Mouse (Mus musculus) heart, adult 11 months (tissue): ENCODE data around the gene Magi3.

Source experiments
- DNase-seq: peaks from one replicate; pipeline ENCODE4 v3.0.0; 2022

Magi3 gene

DNA sequence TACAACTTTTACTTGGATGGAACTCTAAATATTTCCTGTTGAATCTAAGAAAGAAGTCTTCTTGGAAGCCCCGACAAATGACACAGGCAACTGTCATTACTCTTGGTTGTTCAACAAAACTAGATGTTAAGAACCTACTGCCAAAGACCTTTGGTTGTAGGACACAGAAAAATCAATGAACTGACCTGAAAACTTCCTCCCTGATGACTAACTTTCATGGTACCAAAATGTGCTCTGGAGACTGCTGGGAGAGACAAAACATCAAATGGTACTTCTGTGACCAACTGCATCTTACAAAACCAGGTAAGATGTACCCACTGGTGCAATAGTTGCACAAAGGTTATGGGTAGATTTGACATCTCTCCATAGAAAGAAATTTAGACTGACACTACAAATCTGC, 30.9 kb downstream of the Magi3 start:
- DNase-seq: no peak

DNA sequence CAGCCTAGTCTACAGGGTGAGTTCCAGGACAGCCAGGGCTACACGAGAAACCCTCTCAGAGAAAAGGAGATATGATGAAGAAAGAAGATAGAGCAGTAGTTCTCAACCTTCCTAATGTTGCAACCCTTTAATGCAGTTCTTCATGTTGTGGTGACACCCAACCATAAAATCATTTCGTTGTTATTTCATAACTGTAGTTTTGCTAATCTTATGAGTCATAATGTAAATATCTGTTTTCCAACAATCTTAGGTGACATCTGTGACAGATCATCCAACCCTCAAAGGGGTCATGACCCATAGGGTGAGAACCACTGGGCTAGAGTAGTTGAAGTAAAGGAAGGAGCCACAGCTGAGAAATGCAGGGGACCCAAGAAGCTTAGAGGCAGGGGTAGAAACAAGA, 35.9 kb downstream of the Magi3 start:
- no peak for DNase-seq

DNA sequence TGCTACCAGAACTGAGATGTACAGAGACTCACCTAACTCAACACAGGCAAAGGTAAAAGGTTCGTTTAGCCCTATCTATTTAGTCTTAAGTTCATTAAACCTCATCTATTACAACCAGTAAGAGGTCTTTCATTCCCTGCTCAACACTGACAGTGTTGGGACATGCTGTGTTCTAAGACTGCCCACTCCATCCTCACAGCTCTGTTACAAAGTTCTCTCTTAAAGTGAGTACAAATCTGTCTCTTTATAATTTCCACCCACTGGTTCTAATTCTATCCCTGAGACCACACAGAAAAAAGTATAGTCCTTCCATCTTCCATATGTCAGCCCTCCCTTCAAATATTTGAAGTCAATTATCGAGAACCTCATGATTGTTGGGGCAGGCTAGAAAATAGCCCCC, 36.5 kb downstream of the Magi3 start:
- no peak for DNase-seq

DNA sequence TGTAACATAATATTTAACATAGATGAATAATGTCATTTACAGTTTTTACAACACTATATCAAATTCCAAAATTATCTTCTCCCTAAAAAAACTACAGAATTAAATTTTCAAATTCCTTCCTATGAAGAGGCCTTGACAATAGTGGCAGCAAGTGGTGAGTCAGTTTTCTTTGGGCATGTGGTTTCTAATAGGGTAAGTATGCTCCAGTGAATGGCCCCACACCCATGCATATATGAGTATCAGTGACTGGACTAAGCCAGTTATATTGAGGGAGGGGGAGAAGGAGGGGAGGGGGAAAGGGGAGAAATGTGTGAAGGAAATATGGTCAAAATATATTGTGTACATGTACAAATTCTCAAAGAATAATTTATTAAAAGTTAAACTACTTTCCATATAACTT, 37.5 kb downstream of the Magi3 start:
- DNase-seq: no peak

DNA sequence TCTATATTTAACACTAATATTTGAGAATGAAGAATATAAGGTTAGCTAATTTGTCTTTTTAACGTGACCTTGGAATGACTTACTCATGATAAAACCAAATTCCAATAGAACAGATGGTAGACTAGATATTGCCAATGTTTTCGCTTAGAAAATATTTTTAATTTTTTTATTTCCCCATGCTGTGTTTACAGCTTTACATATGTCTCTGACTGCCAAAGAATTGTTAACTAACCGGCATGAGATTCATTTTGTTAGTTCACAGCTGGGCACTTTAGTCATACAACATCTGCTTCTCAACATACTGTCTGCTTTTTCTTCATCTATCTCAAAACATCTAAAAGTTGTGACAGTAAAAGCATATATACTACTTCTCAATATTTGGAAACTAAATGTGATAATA, 58.8 kb downstream of the Magi3 start:
- no peak for DNase-seq

DNA sequence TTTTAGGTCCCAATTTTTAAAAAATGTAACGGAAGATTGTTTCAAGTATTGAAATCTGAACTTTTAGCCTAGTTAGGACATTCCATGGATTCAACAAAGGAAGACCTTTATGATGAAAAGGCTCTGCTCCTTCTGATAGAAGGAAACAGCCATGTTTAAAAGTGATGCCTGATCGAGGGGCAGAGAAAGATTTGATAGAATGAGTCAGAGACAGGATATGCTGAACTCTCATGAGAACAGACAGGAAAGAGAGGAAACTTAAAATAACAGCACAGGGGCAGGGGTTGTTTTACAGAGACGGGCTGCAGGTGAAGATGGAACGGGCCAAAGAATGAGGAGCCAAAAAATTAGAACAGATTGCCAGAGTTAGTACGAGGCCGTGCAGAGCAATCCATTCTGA, 59.6 kb downstream of the Magi3 start:
- no peak for DNase-seq

DNA sequence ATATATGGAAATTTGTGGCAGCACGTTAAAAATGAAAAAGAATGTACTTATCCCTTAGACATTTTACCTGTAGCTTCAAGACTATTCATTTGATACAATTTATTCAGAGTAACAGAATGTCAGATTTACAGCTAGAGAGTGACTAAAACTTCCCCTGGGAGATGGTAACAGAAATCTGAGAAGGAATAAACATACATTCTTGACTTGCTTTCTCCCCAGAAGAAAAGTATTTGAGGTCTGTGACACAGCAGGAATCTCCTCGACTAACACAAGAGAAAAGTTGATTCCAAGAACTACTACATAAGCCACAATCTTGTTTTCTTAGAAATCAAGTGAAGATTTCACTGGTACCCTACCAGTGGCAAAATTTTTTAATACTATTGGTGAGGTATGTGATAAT, 70.0 kb downstream of the Magi3 start:
- no peak for DNase-seq

DNA sequence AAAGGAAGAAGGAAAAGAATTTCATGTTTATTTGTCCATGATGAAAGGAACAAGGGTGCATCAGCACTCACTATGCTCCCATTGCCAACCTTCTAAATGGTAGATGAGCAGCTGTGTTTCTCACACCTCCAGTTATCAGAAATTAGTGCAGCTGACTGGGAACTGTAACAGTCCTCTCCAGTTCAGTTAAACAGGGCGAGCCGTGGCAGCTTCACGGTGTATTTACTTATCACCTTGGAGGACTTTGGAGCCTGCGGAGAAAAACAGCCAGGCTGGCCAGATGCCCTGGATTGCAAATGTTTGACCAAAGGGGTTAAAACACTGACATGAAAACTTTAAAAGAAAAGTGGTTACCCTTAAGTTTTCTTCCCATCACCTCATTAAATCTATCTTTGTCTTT, 77.8 kb downstream of the Magi3 start:
- DNase-seq: peak; percentile 89

DNA sequence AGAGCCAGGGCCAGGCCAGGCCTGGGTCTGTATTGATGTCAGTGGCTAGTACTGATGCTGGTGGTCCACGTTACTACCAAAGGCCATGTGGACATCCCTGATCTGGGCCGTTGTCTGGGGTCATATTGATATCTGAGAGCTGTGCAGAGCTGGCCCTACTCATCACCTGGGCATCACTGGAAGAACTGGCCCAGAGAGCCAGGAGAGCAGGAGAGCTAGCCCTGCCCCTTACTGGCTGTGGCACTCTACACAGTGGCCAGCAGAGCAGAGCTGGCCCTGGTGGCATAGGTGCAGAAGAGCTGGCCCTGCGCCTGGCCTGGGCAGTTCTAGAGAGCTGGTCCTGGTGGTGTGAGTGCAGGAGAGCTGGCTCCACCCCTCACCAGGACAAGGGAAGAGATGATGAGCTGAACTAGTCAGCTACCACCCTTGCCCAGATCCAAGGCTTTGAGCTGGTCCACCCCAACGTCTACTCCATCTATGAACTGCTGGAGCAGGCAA, 81.2 kb downstream of the Magi3 start:
- DNase-seq: peak; percentile 90

DNA sequence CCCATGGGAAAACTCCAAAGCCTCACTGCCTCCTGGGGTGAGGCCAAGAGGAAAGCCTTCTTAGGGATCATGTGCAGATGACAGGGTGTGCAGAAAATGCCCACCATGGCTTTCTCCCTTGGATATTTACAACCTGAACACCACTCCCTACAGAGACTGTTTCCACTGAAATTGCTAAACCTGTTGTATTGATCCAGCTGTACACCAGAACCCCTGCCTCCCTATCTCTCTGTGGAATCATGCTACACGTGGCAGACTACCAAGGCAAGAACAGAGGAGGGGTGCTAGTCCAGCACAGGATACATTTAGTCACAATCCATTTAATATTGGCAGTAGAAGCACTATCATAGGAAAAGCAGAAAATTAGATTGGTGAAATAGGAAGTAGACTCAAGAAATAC, 94.5 kb downstream of the Magi3 start:
- no peak for DNase-seq

DNA sequence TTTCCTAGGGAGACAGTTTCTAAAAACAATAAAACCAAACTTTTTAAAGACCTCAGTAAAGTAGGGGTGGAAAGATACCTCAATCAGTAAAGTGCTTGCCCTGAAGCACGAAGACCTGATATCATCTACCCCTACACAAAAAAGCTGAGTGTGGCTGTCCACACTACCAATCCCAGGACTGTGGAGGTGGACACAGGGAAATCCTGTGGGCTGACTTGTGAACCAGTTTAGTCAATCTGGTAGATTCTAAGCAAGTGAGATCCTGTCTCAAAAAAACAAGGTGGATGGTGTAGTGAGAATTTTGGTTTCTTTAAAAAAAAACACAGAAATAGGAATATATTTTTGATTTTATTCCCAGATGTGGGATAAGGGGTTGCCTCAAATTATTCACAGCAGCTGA, 96.3 kb downstream of the Magi3 start:
- DNase-seq: no peak

DNA sequence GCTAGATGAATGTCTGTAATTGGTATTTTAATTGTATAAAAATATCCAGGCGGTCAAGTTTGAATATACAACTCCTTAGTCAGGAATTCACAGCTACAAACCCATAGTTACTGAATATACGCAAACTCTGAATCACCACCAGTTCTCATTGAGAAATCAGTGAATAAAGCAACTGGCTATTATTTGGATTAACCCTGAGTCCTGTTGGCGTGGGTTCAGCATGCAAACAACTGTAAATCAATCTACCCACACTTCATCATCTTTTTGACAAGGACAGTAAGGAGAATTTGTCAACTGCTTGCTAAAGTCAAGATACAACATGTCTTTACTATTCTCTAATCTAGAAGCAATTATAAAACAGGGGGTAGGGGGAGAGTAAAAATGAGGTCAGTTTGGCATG, 110.7 kb downstream of the Magi3 start:
- DNase-seq: no peak

DNA sequence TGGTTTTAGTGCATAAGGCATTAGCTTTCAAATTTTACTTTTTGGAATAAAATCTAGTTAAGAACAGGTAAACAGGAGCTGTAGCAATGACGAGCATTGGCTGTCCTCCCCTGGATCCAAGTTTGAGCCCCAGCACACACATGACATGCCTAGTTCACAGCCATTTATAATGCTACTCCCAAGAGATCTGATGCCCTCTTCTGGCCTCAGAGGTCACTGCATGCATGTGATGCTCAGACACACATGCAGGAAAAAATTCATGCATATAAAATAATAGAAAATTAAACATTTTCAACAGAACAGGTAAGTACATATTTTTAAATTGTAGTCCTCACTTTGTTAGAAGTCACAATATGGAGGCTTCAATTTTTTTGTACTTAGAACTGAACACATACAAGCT, 115.2 kb downstream of the Magi3 start:
- DNase-seq: no peak

DNA sequence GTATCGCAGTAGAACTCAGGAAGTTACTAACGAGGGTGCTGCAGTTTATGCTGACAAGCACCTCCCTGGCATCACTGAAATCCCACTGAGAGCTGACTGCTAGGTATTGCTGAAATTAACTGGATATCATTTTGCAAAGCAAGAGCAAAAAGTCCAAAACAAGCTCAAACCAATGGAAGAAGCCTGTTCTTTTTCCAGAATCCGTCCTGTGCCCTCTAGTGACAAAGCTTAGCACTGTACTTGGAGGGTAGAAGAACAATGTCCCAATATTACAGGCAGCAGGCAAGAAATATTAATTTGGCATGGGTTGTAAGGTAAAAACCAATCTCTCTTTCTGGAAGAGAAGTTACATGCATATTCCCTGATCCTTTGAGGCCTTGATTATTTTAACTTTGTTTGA, 118.5 kb downstream of the Magi3 start:
- DNase-seq: no peak

DNA sequence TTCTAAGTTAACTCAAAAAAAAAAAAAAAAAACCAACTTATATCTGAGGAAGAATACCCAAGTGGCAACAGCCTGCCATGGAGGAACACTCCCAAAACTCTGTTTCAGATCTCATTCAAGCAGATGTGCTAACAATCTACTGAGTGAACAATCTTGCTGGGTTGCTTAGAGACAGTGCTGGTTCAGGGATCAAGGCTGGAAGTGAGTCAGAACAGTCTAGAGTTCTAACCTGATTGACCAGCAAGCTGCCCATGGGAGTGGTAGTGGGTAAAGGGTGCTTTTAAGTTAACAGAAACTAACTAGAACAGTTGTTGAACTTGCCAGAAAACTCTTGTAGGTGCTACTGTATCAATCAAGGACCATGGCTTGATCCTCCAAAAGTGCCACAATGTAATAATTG, 118.9 kb downstream of the Magi3 start:
- no peak for DNase-seq

DNA sequence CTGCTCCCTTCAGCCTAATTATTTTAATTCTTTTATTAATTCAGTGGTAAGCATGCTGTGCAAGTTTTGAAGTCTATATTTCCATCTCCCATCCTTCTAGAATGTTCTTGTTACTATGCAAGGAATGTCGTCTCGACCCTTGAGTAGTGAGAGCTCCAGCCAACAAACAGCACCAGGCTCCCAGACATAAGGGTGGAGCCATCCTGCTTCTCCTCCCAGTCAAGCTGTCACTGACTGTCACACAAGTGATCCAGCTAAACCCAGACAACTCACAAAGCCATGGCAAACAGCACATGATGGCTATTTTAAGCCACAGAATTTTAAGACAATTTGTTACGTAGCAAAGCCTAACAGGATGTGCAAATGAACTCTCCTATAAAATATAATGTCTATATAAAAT, 124.2 kb downstream of the Magi3 start:
- DNase-seq: peak; percentile 94

DNA sequence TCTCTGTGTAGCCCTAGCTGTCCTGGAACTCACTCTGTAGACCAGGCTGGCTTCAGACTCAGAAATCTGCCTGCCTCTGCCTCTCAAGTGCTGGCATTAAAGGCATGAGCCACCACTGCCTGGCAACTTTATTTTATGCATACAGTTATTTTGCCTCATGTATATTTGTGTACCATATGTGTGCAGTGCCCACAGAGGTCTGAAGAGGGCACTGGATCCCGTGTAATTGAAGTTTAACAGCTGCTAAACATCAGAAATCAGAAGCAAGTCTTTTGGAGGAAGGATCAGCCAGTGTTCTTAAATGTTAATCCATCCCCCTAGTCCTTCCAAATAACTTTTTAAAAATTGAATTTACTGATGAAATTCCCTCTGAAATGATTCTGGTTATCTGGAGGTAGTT, 125.5 kb downstream of the Magi3 start:
- no peak for DNase-seq

DNA sequence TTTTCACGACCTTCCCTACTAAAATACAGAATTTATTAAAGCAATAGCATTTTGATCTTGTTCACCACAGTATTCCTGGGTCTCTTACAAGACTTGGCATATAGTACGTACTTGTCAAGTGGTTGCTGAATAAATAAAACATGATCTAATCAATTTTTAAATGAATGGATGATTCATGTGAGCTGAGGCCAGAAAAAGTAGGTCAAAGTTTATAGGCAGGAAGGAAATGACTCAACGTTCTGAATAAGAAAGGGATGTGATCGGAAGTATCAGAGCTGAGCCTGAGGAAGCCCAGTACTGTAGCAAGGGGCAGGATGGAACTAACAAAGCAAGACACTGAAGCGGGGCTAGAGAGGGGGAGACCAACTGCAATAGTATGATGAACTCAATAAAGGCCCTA, 127.4 kb downstream of the Magi3 start:
- DNase-seq: peak; percentile 89

DNA sequence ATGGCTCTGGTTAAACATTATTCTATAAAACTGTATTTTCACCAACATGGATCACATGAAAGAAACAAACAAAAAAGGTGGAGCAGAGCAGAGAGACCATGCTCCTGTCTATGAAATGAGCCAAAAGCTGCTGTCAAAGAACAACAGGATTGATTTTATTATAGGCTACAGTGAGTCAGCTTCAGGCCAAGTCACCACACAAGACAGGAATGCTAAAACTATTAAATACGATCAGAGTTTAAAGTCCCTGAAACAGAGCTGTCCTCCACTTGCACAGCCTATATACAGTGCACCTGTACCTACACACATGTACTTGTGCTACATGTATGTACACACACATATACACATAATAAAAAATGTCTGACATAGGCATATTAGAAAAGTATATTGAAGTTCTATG, 138.1 kb downstream of the Magi3 start:
- no peak for DNase-seq

DNA sequence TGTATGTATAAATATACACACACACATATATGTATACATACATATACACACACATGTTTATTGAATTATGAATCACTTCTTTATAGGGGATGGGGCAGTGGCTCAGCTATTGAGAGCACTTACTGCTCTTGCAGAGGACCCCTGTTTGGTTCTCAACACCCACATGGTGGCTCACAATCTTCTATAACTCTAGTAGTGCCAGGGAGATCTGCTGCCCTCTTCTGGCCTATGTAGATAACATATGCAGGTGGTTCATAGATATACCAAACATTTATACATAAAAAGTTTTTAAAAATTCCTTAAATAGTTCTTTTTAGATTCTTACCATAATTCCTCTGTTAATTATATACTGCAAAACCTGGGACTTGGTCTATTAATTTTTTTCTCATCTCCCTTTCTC, 141.4 kb downstream of the Magi3 start:
- DNase-seq: no peak

DNA sequence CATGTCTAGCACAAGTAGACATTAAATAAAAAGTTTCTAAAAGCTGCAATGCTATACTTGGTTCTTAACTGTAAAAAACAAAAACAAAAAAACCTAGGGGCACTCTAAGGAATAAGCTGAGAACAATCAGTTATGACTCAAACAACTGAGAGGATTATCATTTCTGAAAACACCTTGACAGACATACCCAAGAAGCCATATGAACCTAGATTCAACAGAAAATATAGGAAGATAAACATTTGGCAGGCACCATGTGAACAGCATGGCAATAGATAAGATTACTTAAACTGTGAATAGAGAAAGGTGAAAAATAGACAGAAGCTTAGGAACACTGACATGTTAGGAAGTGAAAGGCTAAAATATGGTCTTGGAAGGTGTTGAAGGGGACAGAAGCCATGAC, 150.8 kb downstream of the Magi3 start:
- no peak for DNase-seq

DNA sequence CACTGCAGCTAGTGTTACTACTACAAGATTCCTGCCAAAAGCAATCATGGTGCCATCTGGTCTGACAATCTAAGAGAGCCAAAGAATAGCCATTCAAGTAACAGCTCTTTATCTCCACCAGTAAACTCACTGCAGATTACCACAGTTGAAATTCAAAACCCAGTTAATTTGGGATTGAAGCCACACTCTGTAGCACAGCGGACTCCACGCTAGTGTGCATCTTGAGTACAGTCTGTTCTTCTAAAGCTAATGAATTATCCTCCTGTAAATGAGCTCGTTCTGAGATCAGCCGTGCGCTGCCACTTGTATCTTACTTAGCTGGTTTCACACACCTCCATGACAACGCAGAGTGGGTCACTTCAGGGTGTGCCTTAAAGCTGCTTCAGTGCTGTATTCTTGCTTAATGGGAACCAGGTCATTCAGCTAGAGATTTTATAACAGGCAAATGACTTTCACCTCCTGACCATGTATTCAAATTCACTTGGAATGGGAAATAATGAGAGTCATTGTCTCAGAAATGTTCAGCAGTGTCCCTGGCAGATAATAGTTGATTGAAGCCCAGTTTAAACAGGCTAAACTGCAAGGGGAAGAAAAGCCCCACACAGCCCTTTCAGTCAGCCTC, 161.1 kb downstream of the Magi3 start:
- no peak for DNase-seq

DNA sequence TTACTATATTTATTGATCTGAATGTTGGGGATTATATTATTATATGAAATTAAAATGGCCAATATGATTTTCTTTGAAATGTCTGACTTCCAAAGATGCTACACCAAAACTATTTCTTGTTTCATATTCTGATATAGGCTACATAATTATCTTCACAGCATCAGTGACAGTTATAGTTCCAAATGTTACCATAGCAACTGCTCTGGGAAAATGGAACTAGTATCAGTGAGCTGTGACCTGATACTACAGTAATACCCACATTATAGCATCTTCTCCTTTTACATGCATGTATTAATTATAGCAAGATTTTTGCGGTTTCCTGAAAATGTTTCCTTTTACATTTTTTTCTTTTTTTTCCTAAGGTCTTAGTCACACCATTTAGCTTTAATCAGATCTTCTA, 187.4 kb downstream of the Magi3 start:
- DNase-seq: no peak

DNA sequence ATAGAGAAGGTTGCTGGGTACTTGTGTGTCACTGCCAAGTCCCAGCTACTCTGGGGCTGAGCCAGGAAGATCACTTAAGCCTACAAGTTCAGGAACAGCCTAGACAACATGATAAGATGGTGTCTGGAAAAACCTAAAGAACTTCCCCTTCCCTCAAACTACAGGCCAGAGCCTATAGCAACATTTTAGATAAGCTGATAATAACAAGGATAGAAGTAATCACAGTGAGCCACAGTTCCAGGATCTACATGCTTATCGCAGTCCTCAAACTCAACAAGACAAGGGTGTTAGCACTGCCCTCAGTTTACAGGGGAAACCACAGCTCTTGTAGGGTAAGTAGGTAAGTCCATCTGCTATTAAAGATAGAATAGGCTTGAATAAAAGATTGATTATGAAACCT, 188.1 kb downstream of the Magi3 start:
- no peak for DNase-seq

DNA sequence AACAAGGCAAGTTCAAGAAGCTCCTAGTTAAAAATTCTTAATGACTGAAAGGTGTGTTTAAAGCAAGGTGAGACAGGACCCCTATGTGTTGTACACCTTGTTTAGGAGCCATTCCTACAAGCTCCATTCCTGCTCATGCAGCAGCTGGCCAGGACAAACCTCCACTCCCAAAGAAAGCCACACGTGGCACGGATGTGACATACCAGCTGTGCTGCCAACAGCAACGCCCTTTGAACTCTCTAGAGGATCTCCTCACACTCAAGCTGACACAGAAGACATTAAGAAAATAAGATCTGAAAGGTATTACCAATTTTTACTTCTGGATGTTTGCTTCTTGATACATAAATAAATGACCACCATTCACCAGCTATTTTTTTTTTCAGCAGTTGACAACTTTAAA, 193.2 kb downstream of the Magi3 start:
- DNase-seq: no peak

DNA sequence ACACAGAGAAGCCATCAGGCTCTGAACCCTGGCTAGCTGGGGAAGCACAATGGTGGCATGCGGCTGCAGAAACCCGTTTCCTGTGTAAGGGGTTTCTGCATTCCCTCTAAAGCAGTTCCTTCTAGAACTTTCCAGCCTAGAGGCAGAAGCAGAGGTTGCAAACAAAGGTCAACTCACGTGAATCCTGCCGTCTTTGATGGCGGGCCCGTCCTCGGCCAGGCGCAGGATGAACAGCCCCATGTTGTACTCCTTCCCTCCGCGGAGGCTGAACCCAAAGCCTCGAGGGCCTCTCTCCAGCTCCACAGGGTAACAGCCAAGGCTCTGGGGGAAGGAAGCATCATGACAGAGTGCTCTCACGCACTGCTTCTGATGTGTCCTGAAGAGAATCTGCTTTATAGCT, 200.1 kb downstream of the Magi3 start:
- DNase-seq: no peak
